Mouse (Mus musculus) liver, adult 2 months (tissue): Measurements from ENCODE around the gene Hdac4.

ENCODE experiments used
- CTCF ChIP-seq: fragments of 200-500 bp; IDR thresholded peaks from 2 replicates; pipeline ENCODE4 v1.5.1; 2011; ENCODE audit warnings: low read depth, low read length, control low read depth
- POLR2A ChIP-seq: fragments of 200-500 bp; IDR thresholded peaks from 2 replicates; pipeline ENCODE4 v1.6.1; 2011; ENCODE audit warnings: low read length, control low read depth; ENCODE audit not compliant: insufficient read depth; ENCODE audit errors: extremely low read depth

DNA sequence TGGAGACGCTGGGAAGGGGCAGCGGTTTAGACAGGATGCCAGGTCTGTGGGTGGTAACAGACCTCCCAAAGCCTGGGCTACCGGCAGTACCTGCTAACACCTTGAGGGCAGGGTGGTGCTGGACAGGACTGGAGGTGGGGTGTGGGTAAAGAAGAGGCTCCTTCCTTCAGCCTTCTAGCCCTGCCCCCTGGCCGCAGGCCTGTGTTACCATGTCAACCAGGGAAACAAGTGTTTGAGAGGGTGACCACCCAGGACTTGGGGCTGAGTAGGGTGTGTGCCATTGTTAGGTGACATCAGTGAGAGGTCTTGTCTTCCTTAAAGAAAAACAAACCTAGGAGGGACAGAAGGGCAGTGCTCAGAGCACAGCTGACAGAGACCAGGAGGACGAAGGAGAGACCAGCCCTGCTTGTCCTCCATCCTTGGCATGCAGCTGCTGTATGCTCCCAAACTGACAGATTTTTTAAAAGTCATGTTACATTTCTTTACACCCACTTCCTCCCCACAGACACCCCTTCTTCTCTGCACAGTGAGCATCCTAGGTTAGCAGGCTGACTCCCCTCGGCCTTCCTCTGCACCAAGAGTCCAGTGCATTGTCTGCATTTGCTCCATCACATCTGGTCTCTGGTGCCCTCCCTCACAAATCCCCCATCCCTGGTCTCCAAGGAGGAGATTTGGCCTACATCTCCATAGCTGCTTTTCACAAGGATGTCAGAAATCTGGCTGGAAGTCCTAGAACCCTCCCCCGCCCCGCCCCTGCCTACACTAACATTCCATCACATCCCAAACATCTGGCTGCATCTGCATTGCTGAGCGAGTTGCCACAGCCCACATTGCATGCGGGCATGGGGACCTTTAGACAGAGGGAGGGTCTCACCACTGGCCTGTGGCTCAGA is 283.0 kb downstream of the Hdac4 start:
- no peak for TF ChIP-seq CTCF
- TF ChIP-seq POLR2A: no peak
